Mouse (Mus musculus): ENCODE measurements at regions not wholly inside any gene's neighbourhood (a gene's known extent, or its start where the extent isn't known, plus 50 kb on each side); places are given as distances from the start of the nearest gene placed in this dataset.

DNA sequence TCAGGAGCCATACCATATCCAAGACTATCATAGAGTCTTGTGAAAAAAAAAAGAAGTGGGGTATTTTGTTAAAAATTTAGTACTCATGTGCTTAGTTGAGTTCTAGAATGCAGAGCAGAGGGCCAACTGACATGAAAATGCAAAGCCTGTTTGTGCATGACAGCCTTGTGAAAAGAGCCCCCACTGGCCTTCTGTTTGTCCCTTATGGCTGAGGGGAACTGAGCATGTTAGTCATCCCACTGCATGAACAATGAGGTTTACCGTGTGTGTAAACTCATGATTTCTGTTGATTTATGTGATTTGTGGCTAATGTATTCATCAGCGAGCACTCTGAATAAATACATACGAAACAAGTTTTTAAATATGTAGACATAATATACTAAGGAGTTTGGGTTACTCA is 266.1 kb upstream of the Nox3 start:
- ATAC-seq = peak; percentile 52; the same call in 1 of the 2 replicates
- Histone ChIP-seq H3K4me2 (ENCODE audit: low read length) (no peak overlapping the region), H3K9ac (ENCODE audit: low read length) (no peak overlapping the region), H3K4me3 (ENCODE audit: low read depth, low read length) (no peak overlapping the region), H3K9me3 (replicated peaks; ENCODE audit: control insufficient read depth, low read length) (no peaks in the 10 kb centered on the region), H3K27me3 (replicated peaks; ENCODE audit: control insufficient read depth, insufficient read depth, low read length) (no peaks in the 10 kb centered on the region), H3K27ac (ENCODE audit: low read depth, low read length) (no peak overlapping the region), H3K36me3 (ENCODE audit: control insufficient read depth, insufficient read depth, low read length) (no peaks in the 10 kb centered on the region), H3K4me1 (ENCODE audit: control insufficient read depth, insufficient read depth, low read length) (no peaks in the 10 kb centered on the region)
- DNase-seq (ENCODE audit: low spot score) = peak; percentile 57
- WGBS = 54% methylated on average over 3 of the region's 3 CpGs

DNA sequence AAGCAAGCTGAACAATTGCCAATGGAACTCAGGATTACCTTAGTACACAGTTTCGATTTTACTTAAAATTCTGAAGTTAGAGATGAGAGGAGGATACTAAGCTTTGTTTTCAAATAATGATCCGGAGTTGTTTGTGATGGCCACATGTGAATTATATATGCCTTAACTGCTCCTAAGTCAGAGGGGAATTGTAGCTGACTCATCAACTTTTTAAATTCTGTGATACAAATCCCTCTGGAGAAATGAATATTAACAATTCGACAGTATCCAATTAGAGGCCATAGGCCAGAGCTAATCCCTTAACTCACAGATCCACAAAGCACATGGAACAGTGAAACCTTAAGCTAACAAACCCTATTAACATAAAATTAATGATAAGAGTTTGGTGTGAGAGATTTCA is 250.5 kb upstream of the Nox3 start:
- ATAC-seq (no peak), DNase-seq (ENCODE audit: low spot score) (no peak)
- Histone ChIP-seq H3K9me3 (replicated peaks; ENCODE audit: control insufficient read depth, low read length) (no peaks in the 10 kb centered on the region), H3K27ac (ENCODE audit: low read depth, low read length) (no peak overlapping the region), H3K4me1 (ENCODE audit: control insufficient read depth, insufficient read depth, low read length) (no peaks in the 10 kb centered on the region), H3K36me3 (ENCODE audit: control insufficient read depth, insufficient read depth, low read length) (no peaks in the 10 kb centered on the region), H3K4me2 (ENCODE audit: low read length) (no peak overlapping the region), H3K27me3 (replicated peaks; ENCODE audit: control insufficient read depth, insufficient read depth, low read length) (no peaks in the 10 kb centered on the region), H3K4me3 (ENCODE audit: low read depth, low read length) (no peak overlapping the region), H3K9ac (ENCODE audit: low read length) (no peak overlapping the region)
- 86% methylated on average over 3 of the region's 3 CpGs for WGBS

DNA sequence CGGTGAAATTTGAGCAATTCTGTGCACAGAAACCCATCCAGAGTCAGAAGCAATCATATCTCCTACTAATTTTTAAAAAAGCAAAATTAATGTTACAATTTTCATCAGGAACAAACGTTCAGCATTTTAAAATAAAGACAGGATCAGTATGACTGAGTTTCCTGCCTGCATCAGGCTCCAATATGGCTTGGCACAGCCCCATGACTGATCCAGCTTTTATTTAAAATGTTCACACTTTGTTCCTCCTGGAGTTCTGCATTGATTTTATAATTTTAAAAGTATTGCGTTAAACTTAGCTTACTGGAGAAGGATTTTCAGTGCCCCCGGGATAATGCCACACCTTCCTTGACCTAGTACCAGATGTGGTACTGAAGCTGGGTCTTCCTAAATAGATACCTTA is 240.3 kb upstream of the Nox3 start:
- Histone ChIP-seq H3K36me3 (ENCODE audit: control insufficient read depth, insufficient read depth, low read length) (no peaks in the 10 kb centered on the region), H3K4me2 (ENCODE audit: low read length) (no peak overlapping the region), H3K27ac (ENCODE audit: low read depth, low read length) (no peak overlapping the region), H3K27me3 (replicated peaks; ENCODE audit: control insufficient read depth, insufficient read depth, low read length) (no peaks in the 10 kb centered on the region), H3K9me3 (replicated peaks; ENCODE audit: control insufficient read depth, low read length) (no peaks in the 10 kb centered on the region), H3K9ac (ENCODE audit: low read length) (no peak overlapping the region), H3K4me3 (ENCODE audit: low read depth, low read length) (no peak overlapping the region), H3K4me1 (ENCODE audit: control insufficient read depth, insufficient read depth, low read length) (no peaks in the 10 kb centered on the region)
- DNase-seq (ENCODE audit: low spot score) (no peak), ATAC-seq (no peak)
- WGBS = 84% methylated on average over 4 of the region's 4 CpGs

DNA sequence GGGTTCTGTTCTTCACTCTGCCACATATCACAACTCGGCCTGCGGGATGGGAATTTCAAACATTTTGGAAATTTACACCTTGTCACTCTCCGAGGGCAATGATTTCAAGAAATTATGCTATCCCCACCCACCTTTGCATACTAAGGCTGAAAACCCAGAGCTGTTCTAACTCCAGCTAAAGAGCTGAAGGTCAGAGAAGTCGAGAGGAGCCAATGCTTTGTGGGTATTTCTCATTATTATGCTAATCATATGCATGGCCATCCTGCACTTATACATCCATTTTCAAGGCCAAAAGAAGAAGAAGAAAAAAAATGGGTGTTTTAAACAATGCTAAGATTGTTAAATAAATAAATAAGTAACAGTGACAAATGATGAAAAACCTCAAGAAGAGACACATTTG is 237.1 kb upstream of the Nox3 start:
- DNase-seq (ENCODE audit: low spot score) (no peak), ATAC-seq (no peak)
- no peaks in the 10 kb centered on the region for H3K27me3 ChIP-seq (replicated peaks; ENCODE audit: control insufficient read depth, insufficient read depth, low read length)
- H3K4me3 ChIP-seq (ENCODE audit: low read depth, low read length) = no peak overlapping the region
- H3K36me3 ChIP-seq (ENCODE audit: control insufficient read depth, insufficient read depth, low read length) = no peaks in the 10 kb centered on the region
- no peak overlapping the region for H3K27ac ChIP-seq (ENCODE audit: low read depth, low read length)
- H3K9ac ChIP-seq (ENCODE audit: low read length) = no peak overlapping the region
- no peaks in the 10 kb centered on the region for H3K9me3 ChIP-seq (replicated peaks; ENCODE audit: control insufficient read depth, low read length)
- H3K4me1 ChIP-seq (ENCODE audit: control insufficient read depth, insufficient read depth, low read length) = no peaks in the 10 kb centered on the region
- no peak overlapping the region for H3K4me2 ChIP-seq (ENCODE audit: low read length)
- WGBS = 57% methylated on average over 4 of the region's 4 CpGs

DNA sequence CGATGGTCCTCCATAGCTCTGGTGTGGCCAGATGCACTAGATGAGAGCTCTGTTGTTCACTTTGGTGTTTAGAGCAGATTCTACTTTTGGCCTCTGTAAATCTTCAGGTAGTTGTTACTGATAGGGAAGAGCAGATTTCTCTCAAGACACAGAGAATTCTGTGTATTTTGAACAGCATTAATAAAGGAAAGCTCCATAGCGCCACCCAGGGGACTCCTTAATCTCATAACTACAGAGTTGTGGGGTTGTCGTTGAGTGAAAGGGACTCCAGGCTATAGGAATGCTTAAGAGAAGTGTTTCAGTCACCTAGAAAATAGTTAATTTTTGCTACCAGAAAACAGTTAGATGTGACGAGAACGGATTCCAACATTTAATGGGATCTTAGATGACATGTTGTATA is 236.0 kb upstream of the Nox3 start:
- no peak overlapping the region for H3K9ac ChIP-seq (ENCODE audit: low read length)
- DNase-seq (ENCODE audit: low spot score) = no peak
- no peak overlapping the region for H3K4me2 ChIP-seq (ENCODE audit: low read length)
- 85% methylated on average over 5 of the region's 5 CpGs for WGBS
- no peak overlapping the region for H3K27ac ChIP-seq (ENCODE audit: low read depth, low read length)
- no peaks in the 10 kb centered on the region for H3K4me1 ChIP-seq (ENCODE audit: control insufficient read depth, insufficient read depth, low read length)
- H3K36me3 ChIP-seq (ENCODE audit: control insufficient read depth, insufficient read depth, low read length) = no peaks in the 10 kb centered on the region
- no peak overlapping the region for H3K4me3 ChIP-seq (ENCODE audit: low read depth, low read length)
- no peaks in the 10 kb centered on the region for H3K9me3 ChIP-seq (replicated peaks; ENCODE audit: control insufficient read depth, low read length)
- no peak for ATAC-seq
- no peaks in the 10 kb centered on the region for H3K27me3 ChIP-seq (replicated peaks; ENCODE audit: control insufficient read depth, insufficient read depth, low read length)

DNA sequence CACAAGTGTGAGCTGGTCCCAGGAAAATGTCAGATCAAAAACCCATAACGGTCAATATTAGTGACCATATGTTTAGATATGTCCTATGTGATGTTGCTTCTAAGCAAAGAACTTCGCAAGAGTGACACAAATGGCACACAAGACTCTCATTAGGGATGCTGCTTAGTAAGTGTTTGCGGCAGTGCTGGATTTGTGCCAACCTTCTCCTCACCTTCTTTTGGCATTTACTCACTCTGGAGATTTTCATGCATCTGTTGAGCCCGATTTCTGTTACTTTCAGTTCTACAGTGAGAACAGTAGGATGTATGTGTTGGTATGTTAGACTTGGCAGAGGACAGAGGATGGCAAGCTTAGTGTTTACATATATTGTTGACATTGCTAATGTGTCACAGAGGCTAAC is 231.0 kb upstream of the Nox3 start:
- Histone ChIP-seq H3K27me3 (replicated peaks; ENCODE audit: control insufficient read depth, insufficient read depth, low read length) (no peaks in the 10 kb centered on the region), H3K4me3 (ENCODE audit: low read depth, low read length) (no peak overlapping the region), H3K4me1 (ENCODE audit: control insufficient read depth, insufficient read depth, low read length) (no peaks in the 10 kb centered on the region), H3K36me3 (ENCODE audit: control insufficient read depth, insufficient read depth, low read length) (no peaks in the 10 kb centered on the region), H3K9ac (ENCODE audit: low read length) (no peak overlapping the region), H3K27ac (ENCODE audit: low read depth, low read length) (no peak overlapping the region), H3K4me2 (ENCODE audit: low read length) (no peak overlapping the region), H3K9me3 (replicated peaks; ENCODE audit: control insufficient read depth, low read length) (no peaks in the 10 kb centered on the region)
- WGBS = 41% methylated on average over 4 of the region's 4 CpGs
- peak; percentile 48; the same call in 1 of the 2 replicates for ATAC-seq
- DNase-seq (ENCODE audit: low spot score) = peak; percentile 76

DNA sequence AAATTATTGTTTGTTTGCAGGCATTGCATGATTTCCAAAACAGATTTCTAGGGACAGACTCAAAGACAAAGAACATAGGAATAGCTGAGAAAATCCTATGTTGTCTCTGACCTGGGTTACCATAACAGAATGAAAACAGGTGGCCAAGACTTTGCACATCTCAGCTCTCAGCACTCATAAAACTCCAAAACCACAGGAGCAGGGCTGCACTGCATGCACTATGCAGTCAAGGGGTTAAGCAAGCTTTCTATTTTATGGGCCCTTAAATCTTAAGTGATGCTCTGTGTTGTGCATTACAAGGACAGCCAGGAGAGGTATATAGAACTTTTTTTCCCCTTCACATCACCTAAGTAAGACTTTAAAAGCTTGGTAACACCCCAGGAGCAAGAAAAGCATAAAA is 224.2 kb upstream of the Nox3 start:
- DNase-seq (ENCODE audit: low spot score) (no peak), ATAC-seq (no peak)
- no peaks in the 10 kb centered on the region for H3K36me3 ChIP-seq (ENCODE audit: control insufficient read depth, insufficient read depth, low read length)
- no peak overlapping the region for H3K27ac ChIP-seq (ENCODE audit: low read depth, low read length)
- no peaks in the 10 kb centered on the region for H3K4me1 ChIP-seq (ENCODE audit: control insufficient read depth, insufficient read depth, low read length)
- H3K4me3 ChIP-seq (ENCODE audit: low read depth, low read length) = no peak overlapping the region
- no peak overlapping the region for H3K4me2 ChIP-seq (ENCODE audit: low read length)
- no peaks in the 10 kb centered on the region; the same call in 1 of the 2 replicates for H3K27me3 ChIP-seq (replicated peaks; ENCODE audit: control insufficient read depth, insufficient read depth, low read length)
- no peaks in the 10 kb centered on the region for H3K9me3 ChIP-seq (replicated peaks; ENCODE audit: control insufficient read depth, low read length)
- no peak overlapping the region for H3K9ac ChIP-seq (ENCODE audit: low read length)

DNA sequence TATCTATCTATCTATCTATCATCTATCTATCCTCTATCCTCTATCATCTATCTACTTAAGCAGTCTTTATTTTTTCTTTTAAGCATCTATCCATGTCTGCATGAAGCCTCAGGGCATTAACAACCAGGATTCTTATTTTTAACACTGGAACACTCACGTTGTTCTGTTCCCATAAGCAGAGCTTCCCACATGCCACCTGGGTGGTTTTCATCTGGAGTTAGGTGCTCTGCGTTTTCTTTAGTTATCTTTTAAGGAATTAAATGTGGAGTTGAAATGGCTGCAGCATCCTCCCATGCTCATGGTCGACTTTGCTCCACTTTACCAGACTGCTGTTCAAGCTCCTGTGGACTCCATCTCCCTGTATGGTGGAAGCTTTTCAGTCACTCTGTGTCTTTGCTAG is 196.8 kb upstream of the Nox3 start:
- H3K9ac ChIP-seq (ENCODE audit: low read length) = no peak overlapping the region
- ATAC-seq = no peak
- no peak overlapping the region for H3K27ac ChIP-seq (ENCODE audit: low read depth, low read length)
- H3K4me1 ChIP-seq (ENCODE audit: control insufficient read depth, insufficient read depth, low read length) = no peaks in the 10 kb centered on the region
- no peaks in the 10 kb centered on the region for H3K27me3 ChIP-seq (replicated peaks; ENCODE audit: control insufficient read depth, insufficient read depth, low read length)
- no peak for DNase-seq (ENCODE audit: low spot score)
- H3K4me3 ChIP-seq (ENCODE audit: low read depth, low read length) = no peak overlapping the region
- H3K9me3 ChIP-seq (replicated peaks; ENCODE audit: control insufficient read depth, low read length) = no peaks in the 10 kb centered on the region
- WGBS = 81% methylated on average over 3 of the region's 3 CpGs
- no peaks in the 10 kb centered on the region for H3K36me3 ChIP-seq (ENCODE audit: control insufficient read depth, insufficient read depth, low read length)
- no peak overlapping the region for H3K4me2 ChIP-seq (ENCODE audit: low read length)

DNA sequence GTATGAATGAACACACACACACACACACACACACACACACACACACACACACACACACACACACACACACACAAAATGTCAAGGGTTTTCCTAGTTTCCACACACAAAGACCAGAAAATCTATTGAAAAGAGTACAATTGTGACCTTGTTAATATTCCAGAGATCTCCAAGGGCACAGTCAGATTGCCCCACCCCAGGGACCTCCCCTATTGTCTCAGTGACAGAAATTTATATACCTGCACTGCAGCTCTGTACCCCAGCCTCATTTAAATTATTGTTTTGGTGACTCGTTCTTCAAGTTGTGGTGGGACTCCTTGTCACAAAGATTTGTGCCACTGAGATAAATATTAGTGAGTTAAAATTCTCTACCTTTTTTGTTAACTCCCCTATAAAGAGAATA is 187.1 kb upstream of the Nox3 start:
- Histone ChIP-seq H3K4me1 (ENCODE audit: control insufficient read depth, insufficient read depth, low read length) (no peaks in the 10 kb centered on the region), H3K4me3 (ENCODE audit: low read depth, low read length) (no peak overlapping the region), H3K27me3 (replicated peaks; ENCODE audit: control insufficient read depth, insufficient read depth, low read length) (no peaks in the 10 kb centered on the region), H3K9me3 (replicated peaks; ENCODE audit: control insufficient read depth, low read length) (no peaks in the 10 kb centered on the region), H3K27ac (ENCODE audit: low read depth, low read length) (no peak overlapping the region), H3K36me3 (ENCODE audit: control insufficient read depth, insufficient read depth, low read length) (no peaks in the 10 kb centered on the region), H3K9ac (ENCODE audit: low read length) (no peak overlapping the region), H3K4me2 (ENCODE audit: low read length) (no peak overlapping the region)
- ATAC-seq (no peak), DNase-seq (ENCODE audit: low spot score) (no peak)
- 37% methylated on average over 1 of the region's 1 CpGs for WGBS

DNA sequence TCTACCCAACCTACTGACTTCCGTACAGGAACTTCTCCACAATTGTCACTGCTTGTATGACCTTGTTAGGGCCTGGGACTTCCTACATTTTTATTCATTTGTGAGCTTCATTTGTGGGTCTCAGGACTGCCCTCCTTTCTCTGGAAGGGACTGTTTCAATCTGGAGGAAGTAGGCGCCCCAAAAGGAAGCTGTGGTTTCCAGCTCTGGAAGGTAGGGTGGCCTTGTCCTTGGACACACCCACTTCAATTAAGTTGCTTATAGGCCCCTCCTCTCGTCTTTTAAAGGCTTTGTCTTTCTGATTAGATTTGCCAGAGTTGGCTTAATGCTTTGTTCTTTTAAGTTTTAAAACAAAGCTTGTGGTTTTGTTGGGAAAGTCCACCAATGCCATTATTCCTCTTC is 183.0 kb upstream of the Nox3 start:
- Histone ChIP-seq H3K9ac (ENCODE audit: low read length) (no peak overlapping the region), H3K27me3 (replicated peaks; ENCODE audit: control insufficient read depth, insufficient read depth, low read length) (no peaks in the 10 kb centered on the region), H3K4me2 (ENCODE audit: low read length) (no peak overlapping the region), H3K9me3 (replicated peaks; ENCODE audit: control insufficient read depth, low read length) (peaks cover 4% of the 10 kb centered on the region; the same call in 1 of the 2 replicates), H3K4me3 (ENCODE audit: low read depth, low read length) (no peak overlapping the region), H3K36me3 (ENCODE audit: control insufficient read depth, insufficient read depth, low read length) (no peaks in the 10 kb centered on the region), H3K4me1 (ENCODE audit: control insufficient read depth, insufficient read depth, low read length) (no peaks in the 10 kb centered on the region), H3K27ac (ENCODE audit: low read depth, low read length) (no peak overlapping the region)
- WGBS = 63% methylated on average over 3 of the region's 3 CpGs
- DNase-seq (ENCODE audit: low spot score) = no peak
- no peak for ATAC-seq

Measured in forebrain, embryonic 14.5 days (tissue).